Mouse (Mus musculus): ENCODE data around the gene Shroom4.

GRCm38 (mm10) chrX:6482268-6482667, 82.6 kb downstream of the Shroom4 start:
- no peak for TF ChIP-seq CTCF (IDR thresholded peaks at IDR 0.05; ENCODE audit: extremely low read depth, insufficient read depth, insufficient read length, insufficient replicate concordance)
- TF ChIP-seq POLR2A (IDR thresholded peaks at IDR 0.05; ENCODE audit: low read depth, low read length), result no peak

Measured in spleen, adult 2 months (tissue).